Mouse (Mus musculus): ENCODE measurements around the gene Ube2r2. TPM values are rescaled to one million over a fixed set of nuclear protein-coding genes. Genes with fewer than 3 reads are reported as not detected.

Ube2r2 gene
- polyA plus RNA-seq, 1 experiment from 2014 or later = 85.7 TPM

- Histone ChIP-seq H3K9ac (replicated peaks; ENCODE audit: low read depth, low read length) (no peak overlapping the region), H3K9me3 (ENCODE audit: control insufficient read depth, low read depth, low read length) (no peaks in the 10 kb centered on the region), H3K27ac (ENCODE audit: low read length) (no peak overlapping the region), H3K27me3 (ENCODE audit: control insufficient read depth, insufficient read depth, low read length) (no peaks in the 10 kb centered on the region), H3K4me2 (replicated peaks; ENCODE audit: low read depth, low read length) (no peak overlapping the region), H3K4me3 (ENCODE audit: low read depth, low read length) (no peak overlapping the region), H3K4me1 (ENCODE audit: control insufficient read depth, insufficient read depth, low read length) (no peaks in the 10 kb centered on the region), H3K36me3 (ENCODE audit: control insufficient read depth, insufficient read depth, low read length) (peaks cover 13% of the 10 kb centered on the region)
- ATAC-seq (ENCODE audit: insufficient number of reproducible peaks, insufficient read depth, low FRiP score, low read depth) = no peak
- WGBS = 81% methylated on average over 2 of the region's 2 CpGs
These were observed 35.4 kb downstream of the Ube2r2 start for GRCm38 (mm10) chr4:41170970-41171369.

- no peak overlapping the region for H3K4me3 ChIP-seq (ENCODE audit: low read depth, low read length)
- 79% methylated on average over 2 of the region's 2 CpGs for WGBS
- no peaks in the 10 kb centered on the region for H3K9me3 ChIP-seq (ENCODE audit: control insufficient read depth, low read depth, low read length)
- no peak overlapping the region for H3K27ac ChIP-seq (ENCODE audit: low read length)
- H3K9ac ChIP-seq (replicated peaks; ENCODE audit: low read depth, low read length) = no peak overlapping the region
- H3K4me2 ChIP-seq (replicated peaks; ENCODE audit: low read depth, low read length) = no peak overlapping the region
- H3K27me3 ChIP-seq (ENCODE audit: control insufficient read depth, insufficient read depth, low read length) = no peaks in the 10 kb centered on the region
- no peaks in the 10 kb centered on the region for H3K4me1 ChIP-seq (ENCODE audit: control insufficient read depth, insufficient read depth, low read length)
- H3K36me3 ChIP-seq (ENCODE audit: control insufficient read depth, insufficient read depth, low read length) = peaks cover 29% of the 10 kb centered on the region
- no peak for ATAC-seq (ENCODE audit: insufficient number of reproducible peaks, insufficient read depth, low FRiP score, low read depth)
These were observed 39.1 kb downstream of the Ube2r2 start for GRCm38 (mm10) chr4:41174631-41175030.

DNA sequence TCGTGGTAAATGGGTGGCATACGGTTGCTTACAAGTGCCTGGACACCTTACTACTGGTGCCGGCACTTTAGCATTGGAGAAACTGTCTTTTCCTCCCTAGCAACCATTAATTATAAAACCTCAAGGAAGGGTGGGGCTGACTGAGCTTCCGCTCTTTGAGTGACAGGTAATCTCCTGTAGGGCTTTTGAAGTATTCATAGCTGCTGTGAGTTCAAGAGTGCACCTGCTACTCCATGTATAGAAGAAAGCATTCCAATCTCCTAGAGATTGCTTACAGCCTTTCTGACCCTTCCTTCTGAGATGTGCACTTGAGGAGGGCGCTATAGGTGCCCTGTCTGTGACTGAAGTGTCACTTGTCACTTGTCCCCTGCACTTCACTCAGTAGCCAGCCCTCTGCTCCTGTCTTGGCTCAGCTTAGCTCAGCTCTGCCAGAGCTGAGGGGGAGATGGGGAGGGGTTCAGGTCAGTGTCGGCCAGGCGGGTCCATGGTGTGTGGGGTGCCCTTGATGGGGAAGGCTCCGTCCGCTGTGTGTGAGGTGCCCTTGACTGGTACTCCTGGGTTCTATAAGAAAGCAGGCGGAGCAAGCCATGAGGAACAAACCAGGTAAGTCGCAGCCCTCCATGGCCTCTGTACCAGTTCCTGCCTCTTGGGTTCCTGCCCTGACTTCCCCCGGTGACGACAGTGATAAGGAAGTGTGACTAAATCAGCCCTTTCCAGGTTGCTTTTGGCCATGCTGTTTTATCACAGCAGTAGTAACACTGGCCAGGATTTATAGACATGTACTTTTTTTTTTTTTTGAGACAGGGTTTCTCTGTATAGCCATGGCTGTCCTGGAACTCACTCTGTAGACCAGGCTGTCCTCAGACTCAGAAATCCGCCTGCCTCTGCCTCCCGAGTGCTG is 44.5 kb downstream of the Ube2r2 start:
- no peak overlapping the region for H3K4me3 ChIP-seq (ENCODE audit: low read depth, low read length)
- WGBS = 85% methylated on average over 15 of the region's 15 CpGs
- H3K4me2 ChIP-seq (replicated peaks; ENCODE audit: low read depth, low read length) = no peak overlapping the region
- no peak overlapping the region for H3K27ac ChIP-seq (ENCODE audit: low read length)
- 0 out of 2 replicates have a peak, but pooled peaks have one; percentile 10 for ATAC-seq (ENCODE audit: insufficient number of reproducible peaks, insufficient read depth, low FRiP score, low read depth)
- peaks cover 38% of the 10 kb centered on the region for H3K36me3 ChIP-seq (ENCODE audit: control insufficient read depth, insufficient read depth, low read length)
- H3K9me3 ChIP-seq (ENCODE audit: control insufficient read depth, low read depth, low read length) = no peaks in the 10 kb centered on the region
- H3K4me1 ChIP-seq (ENCODE audit: control insufficient read depth, insufficient read depth, low read length) = no peaks in the 10 kb centered on the region
- H3K9ac ChIP-seq (replicated peaks; ENCODE audit: low read depth, low read length) = no peak overlapping the region
- no peaks in the 10 kb centered on the region for H3K27me3 ChIP-seq (ENCODE audit: control insufficient read depth, insufficient read depth, low read length)

GRCm38 (mm10) chr4:41189809-41190208 is 54.3 kb downstream of the Ube2r2 start:
- H3K36me3 ChIP-seq (ENCODE audit: control insufficient read depth, insufficient read depth, low read length) = peaks cover 55% of the 10 kb centered on the region
- H3K4me1 ChIP-seq (ENCODE audit: control insufficient read depth, insufficient read depth, low read length) = no peaks in the 10 kb centered on the region

GRCm38 (mm10) chr4:41192544-41193512 is 57.3 kb downstream of the Ube2r2 start:
- no peak overlapping the region for H3K4me3 ChIP-seq (ENCODE audit: low read depth, low read length)
- no peak overlapping the region for H3K27ac ChIP-seq (ENCODE audit: low read length)
- no peak overlapping the region for H3K9ac ChIP-seq (replicated peaks; ENCODE audit: low read depth, low read length)
- no peak for ATAC-seq (ENCODE audit: insufficient number of reproducible peaks, insufficient read depth, low FRiP score, low read depth)
- H3K4me1 ChIP-seq (ENCODE audit: control insufficient read depth, insufficient read depth, low read length) = no peaks in the 10 kb centered on the region
- WGBS = 67% methylated on average over 14 of the region's 14 CpGs
- H3K27me3 ChIP-seq (ENCODE audit: control insufficient read depth, insufficient read depth, low read length) = no peaks in the 10 kb centered on the region
- H3K9me3 ChIP-seq (ENCODE audit: control insufficient read depth, low read depth, low read length) = no peaks in the 10 kb centered on the region
- H3K4me2 ChIP-seq (replicated peaks; ENCODE audit: low read depth, low read length) = no peak overlapping the region
- peaks cover 69% of the 10 kb centered on the region for H3K36me3 ChIP-seq (ENCODE audit: control insufficient read depth, insufficient read depth, low read length)

More at GRCm38 (mm10) chr4:41189809-41190208, 54.3 kb downstream of the Ube2r2 start:
- Histone ChIP-seq H3K27ac (ENCODE audit: low read length) (no peak overlapping the region), H3K27me3 (ENCODE audit: control insufficient read depth, insufficient read depth, low read length) (no peaks in the 10 kb centered on the region), H3K9me3 (ENCODE audit: control insufficient read depth, low read depth, low read length) (no peaks in the 10 kb centered on the region), H3K4me3 (ENCODE audit: low read depth, low read length) (no peak overlapping the region), H3K9ac (replicated peaks; ENCODE audit: low read depth, low read length) (no peak overlapping the region), H3K4me2 (replicated peaks; ENCODE audit: low read depth, low read length) (no peak overlapping the region)
- WGBS = 86% methylated on average over 2 of the region's 2 CpGs
- ATAC-seq (ENCODE audit: insufficient number of reproducible peaks, insufficient read depth, low FRiP score, low read depth) = no peak

DNA sequence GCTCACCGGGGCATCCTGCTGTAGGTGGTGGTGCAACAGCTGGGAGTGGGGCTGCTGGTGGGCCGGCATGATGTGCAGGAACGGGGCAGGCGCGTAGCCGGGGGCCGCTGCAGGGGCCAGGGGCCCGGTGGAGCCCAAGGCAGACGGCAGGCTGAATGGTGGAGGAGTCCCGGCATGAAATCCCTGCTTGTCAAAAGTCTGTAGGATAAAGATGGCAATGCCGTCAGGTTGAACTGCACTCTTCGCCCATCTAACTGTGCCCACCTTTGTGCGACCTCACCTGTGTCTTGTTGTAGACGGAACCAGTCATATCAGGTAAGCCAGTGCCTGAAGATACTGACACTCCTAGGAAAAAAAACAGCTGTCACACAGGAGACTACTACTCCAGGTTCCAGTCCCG is 59.8 kb downstream of the Ube2r2 start:
- no peak for ATAC-seq (ENCODE audit: insufficient number of reproducible peaks, insufficient read depth, low FRiP score, low read depth)
- 88% methylated on average over 15 of the region's 15 CpGs for WGBS
- peaks cover 82% of the 10 kb centered on the region for H3K36me3 ChIP-seq (ENCODE audit: control insufficient read depth, insufficient read depth, low read length)

GRCm38 (mm10) chr4:41196861-41197610 is 61.5 kb downstream of the Ube2r2 start:
- WGBS = 59% methylated on average over 3 of the region's 3 CpGs
- no peaks in the 10 kb centered on the region for H3K4me1 ChIP-seq (ENCODE audit: control insufficient read depth, insufficient read depth, low read length)
- H3K36me3 ChIP-seq (ENCODE audit: control insufficient read depth, insufficient read depth, low read length) = peaks cover 84% of the 10 kb centered on the region
- no peak overlapping the region for H3K4me2 ChIP-seq (replicated peaks; ENCODE audit: low read depth, low read length)
- H3K27me3 ChIP-seq (ENCODE audit: control insufficient read depth, insufficient read depth, low read length) = no peaks in the 10 kb centered on the region
- ATAC-seq (ENCODE audit: insufficient number of reproducible peaks, insufficient read depth, low FRiP score, low read depth) = no peak
- no peaks in the 10 kb centered on the region for H3K9me3 ChIP-seq (ENCODE audit: control insufficient read depth, low read depth, low read length)
- H3K4me3 ChIP-seq (ENCODE audit: low read depth, low read length) = no peak overlapping the region
- no peak overlapping the region for H3K9ac ChIP-seq (replicated peaks; ENCODE audit: low read depth, low read length)
- H3K27ac ChIP-seq (ENCODE audit: low read length) = peak overlapping the region; percentile 15; the same call in 1 of the 2 replicates

More for the DNA sequence above, 59.8 kb downstream of the Ube2r2 start:
- Histone ChIP-seq H3K9ac (replicated peaks; ENCODE audit: low read depth, low read length) (no peak overlapping the region), H3K4me3 (ENCODE audit: low read depth, low read length) (no peak overlapping the region), H3K27me3 (ENCODE audit: control insufficient read depth, insufficient read depth, low read length) (no peaks in the 10 kb centered on the region), H3K4me1 (ENCODE audit: control insufficient read depth, insufficient read depth, low read length) (no peaks in the 10 kb centered on the region), H3K4me2 (replicated peaks; ENCODE audit: low read depth, low read length) (no peak overlapping the region), H3K27ac (ENCODE audit: low read length) (no peak overlapping the region), H3K9me3 (ENCODE audit: control insufficient read depth, low read depth, low read length) (no peaks in the 10 kb centered on the region)

GRCm38 (mm10) chr4:41202135-41202534 is 66.6 kb downstream of the Ube2r2 start:
- Histone ChIP-seq H3K27ac (ENCODE audit: low read length) (no peak overlapping the region), H3K9ac (replicated peaks; ENCODE audit: low read depth, low read length) (no peak overlapping the region), H3K4me3 (ENCODE audit: low read depth, low read length) (no peak overlapping the region), H3K4me2 (replicated peaks; ENCODE audit: low read depth, low read length) (no peak overlapping the region), H3K9me3 (ENCODE audit: control insufficient read depth, low read depth, low read length) (no peaks in the 10 kb centered on the region), H3K36me3 (ENCODE audit: control insufficient read depth, insufficient read depth, low read length) (peaks cover 89% of the 10 kb centered on the region), H3K27me3 (ENCODE audit: control insufficient read depth, insufficient read depth, low read length) (no peaks in the 10 kb centered on the region), H3K4me1 (ENCODE audit: control insufficient read depth, insufficient read depth, low read length) (no peaks in the 10 kb centered on the region)
- ATAC-seq (ENCODE audit: insufficient number of reproducible peaks, insufficient read depth, low FRiP score, low read depth) = no peak
- 91% methylated on average over 8 of the region's 8 CpGs for WGBS

Data from stomach, embryonic 14.5 days (tissue).